Mouse (Mus musculus) bone marrow macrophage, adult 2 months (primary cell): ENCODE data around the gene F9.

Experiments used
- CTCF ChIP-seq: IDR thresholded peaks from 2 replicates; pipeline ENCODE4 v1.5.1; 2012; ENCODE audit warnings: low read depth, mild to moderate bottlenecking, low read length, moderate library complexity
- POLR2A ChIP-seq: IDR thresholded peaks from 2 replicates; pipeline ENCODE4 v1.6.1; 2012; ENCODE audit warnings: mild to moderate bottlenecking, low read depth, low read length, borderline replicate concordance

DNA sequence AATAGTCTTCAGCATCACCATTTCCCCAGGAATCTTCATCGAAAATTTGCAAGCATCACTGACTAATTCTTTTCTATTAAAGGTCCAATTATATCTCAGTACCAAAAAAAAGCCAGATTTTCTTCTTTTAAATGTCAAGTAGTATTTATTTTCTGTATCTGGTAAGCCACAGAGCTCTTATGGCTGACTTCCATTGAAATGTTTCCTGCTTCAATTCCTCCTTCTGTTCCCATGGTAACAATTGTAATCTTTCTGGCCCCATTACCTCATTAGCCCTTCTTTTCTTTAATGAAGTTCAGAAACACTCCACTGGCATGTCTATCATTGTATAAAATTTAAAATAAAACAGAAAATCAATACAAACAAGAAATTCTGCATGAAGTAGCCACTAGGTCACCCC lies 76.1 kb downstream of the F9 start:
- TF ChIP-seq POLR2A (no peak), CTCF (no peak)
